Mouse (Mus musculus): ENCODE data around the gene Dnah12.
"Not testable (repeated sequence)": the region's sequence is repeated elsewhere in the genome, so short reads cannot be mapped to it uniquely, and the experiment has no call there.

Dnah12 gene

DNA sequence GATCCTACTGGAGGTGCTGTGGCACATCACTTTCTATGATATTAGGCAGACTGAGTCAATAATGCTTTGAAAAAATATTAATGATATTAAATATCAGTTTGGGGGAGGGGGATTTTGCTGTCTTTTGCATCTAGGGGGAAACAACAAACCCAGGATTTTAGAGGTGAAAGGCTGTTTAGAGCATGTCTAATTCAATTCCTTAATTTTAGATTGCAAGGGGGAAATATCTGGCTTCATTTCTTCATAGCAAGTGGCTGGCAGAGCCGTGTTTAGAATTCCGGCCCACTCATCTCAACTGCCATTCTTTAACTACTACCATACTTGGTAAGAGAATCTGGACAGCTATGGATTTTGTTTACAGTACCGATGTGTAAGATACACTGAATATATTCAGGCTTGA, at the start of gene Dnah12:
Dnah12 (plus strand) TSS at position 301 of the 400 bp plus-strand sequence.
- DNase-seq (ENCODE audit: low read depth, low spot score), result no peak

DNA sequence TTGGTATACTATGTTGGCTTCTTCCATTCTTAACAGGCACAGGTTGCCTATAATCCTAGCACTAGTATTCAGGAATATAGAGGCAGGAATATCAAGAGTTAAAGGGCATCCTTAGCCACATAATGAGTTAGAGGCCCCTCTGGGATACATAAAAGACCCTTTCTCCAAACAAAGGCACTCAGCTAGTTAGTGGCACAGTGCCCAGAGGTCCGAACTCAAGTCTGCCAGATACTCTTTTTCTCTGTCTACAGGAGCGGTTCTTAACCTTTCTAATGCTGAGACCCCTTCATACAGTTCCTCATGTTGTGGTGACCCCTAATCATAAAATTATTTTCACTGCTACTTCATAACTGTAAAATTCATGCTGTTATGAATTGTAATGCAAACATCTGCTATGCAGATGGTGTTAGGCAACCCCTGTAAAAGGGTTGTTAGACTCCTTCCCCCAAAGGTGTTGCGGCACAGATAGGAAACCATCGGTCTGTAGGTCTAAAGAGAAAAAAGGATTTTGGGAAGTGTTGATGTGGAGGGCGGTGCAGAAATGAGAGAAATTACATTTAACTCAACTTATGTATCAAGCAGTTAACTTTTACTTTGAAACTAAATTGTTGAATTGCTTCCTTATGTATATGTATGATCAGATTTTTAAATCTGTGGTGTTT, 47.0 kb upstream of the Dnah12 start:
- DNase-seq (ENCODE audit: low read depth, low spot score), result no peak

DNA sequence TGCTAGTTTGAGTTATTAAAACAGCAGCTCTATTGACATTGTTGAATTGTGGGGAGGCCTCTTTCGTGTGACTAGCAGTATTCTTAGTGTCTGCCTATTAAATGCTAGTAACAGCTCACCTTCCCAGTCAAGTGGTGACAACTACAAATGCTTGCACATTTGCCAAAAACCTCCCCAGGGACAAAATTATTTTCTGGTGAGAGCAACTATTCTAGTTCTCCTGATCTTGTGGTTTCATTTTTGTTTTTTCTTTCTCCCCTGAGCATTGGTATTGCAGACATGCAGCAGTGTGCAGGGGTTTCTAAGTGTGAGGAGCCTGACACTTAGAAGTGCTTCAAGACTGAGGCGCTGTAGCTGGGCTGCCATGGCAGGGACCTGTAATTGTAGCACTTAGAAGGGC, 45.3 kb upstream of the Dnah12 start:
- no peak for DNase-seq (ENCODE audit: low read depth, low spot score)

DNA sequence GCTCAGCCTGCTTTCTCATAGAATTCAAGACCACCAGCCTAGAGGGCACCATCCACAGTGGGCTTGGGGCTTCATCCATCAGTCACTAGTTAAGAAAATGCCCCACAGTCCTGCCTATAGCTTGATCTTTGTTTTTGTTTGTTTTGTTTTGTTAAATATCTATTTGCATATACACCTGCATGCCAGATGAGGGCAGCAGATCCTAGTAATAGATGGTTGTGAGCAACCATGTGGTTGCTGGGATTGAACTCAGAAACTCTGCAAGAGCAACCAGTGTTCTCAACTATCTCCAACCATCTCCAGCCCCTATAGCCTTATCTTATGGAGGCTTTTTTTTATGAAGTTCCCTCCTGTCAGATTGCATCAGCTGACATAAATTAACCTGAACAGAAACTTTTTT, 41.2 kb upstream of the Dnah12 start:
- no peak for DNase-seq (ENCODE audit: low read depth, low spot score)

DNA sequence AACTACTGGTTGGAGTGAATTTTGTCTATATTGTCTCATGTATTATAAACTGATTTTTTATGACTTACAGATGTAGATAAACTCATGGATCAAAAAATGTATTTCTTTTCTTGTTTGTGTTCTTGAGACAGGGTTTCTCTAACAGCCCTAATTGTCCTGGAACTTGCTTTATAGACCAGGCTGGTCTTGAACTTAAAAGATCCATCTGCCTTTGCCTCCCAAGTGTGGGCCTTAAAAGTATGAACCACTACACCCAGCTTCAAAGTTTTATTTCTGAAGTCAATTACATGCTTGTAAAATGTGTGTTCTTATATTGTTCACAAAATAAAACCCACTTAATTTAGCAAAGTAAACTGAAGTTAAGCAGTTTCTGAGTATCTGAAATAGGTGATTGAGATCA, 34.9 kb upstream of the Dnah12 start:
- no peak for DNase-seq (ENCODE audit: low read depth, low spot score)

DNA sequence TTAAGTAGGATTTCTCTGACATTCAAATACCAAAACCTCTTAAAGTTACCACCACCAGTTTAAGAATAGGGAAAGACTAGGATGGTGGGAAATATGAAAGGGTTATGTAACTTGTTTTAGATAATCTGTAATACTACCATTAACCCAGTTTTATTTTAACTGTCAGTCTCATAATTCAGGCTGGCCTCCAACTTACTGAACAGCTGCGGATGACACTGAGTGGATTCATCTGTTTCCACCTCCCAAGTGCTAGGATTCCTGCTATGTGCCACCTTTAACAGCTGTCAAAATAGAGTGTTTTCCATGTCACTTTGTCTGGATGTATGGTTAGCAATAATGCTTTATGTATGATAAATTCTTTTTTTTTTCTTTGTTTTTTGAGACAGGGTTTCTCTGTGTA, 32.8 kb upstream of the Dnah12 start:
- DNase-seq (ENCODE audit: low read depth, low spot score), result no peak

DNA sequence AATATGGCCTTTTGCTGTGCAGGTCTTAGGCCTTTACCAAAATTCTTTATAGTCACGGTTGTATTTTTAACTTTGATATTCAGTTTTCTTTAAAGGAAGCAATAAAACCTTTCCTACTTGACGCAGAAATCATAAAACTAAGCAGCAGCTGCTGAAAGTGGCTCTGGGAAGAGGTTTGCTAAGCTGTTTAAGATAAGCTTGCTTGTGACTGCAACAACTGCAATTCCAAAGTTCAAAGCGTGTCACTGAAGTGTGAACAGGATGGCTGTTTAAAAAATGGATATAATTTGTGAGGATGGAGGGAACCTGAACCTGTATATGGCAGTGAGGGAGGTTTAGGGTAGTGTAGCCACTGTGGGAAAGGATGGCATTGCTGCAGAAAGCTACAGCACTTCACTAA, 31.1 kb upstream of the Dnah12 start:
- DNase-seq (ENCODE audit: low read depth, low spot score), result no peak

DNA sequence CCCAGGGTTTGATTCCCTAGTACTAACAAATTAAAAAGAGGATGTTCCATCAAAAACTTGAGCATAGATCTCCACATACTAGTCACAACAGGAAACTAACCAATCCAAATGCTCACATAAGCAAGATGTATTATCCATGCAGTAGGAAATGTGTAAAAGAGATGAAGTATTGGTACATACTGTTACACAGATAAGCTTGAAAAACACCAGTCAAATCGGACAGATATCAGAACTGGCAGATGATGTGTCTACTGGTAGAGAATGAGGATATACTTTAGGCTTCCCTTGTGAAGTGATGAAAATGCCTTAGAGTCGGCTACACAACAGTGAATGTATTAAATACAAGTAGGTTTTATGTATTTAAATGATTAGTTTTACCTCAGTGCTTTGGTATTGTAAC, 30.6 kb upstream of the Dnah12 start:
- no peak for DNase-seq (ENCODE audit: low read depth, low spot score)

DNA sequence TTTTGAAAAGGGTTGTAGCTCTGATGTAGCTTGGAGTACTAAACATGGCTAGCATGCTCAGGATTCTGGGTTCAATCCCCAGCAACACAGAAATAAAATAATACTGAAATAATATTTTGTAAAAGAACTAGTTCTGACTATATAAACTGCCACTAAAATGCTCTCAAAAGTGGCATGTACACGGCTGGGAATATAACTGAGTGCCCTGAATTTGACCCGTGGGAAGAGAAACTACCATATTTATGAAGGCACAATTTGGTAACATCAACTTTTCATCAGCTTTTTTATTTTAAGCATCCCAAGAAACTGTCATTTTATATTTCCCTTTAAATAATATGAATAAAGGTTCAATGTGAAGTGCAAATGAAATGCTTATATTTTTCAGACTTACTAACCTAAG, 29.2 kb upstream of the Dnah12 start:
- no peak for DNase-seq (ENCODE audit: low read depth, low spot score)

DNA sequence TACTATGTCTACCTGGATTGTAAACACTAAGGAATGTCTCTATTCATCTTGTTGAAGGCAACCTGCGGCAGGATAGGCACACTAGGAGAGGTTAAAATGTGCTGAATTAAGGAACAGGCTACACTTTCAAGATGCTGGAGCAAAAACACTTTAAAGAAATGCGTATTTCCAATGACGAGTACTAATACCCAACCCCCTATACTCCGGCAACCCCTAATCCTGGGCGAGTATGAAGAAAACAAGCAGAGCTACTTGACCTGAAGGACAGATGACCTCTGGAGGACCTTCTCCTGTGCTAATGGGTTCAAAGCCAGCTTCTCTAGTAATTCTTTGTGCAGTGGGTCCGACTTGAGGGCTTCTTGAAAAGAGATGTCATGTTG, 25.1 kb upstream of the Dnah12 start:
- DNase-seq (ENCODE audit: low read depth, low spot score), result no peak

DNA sequence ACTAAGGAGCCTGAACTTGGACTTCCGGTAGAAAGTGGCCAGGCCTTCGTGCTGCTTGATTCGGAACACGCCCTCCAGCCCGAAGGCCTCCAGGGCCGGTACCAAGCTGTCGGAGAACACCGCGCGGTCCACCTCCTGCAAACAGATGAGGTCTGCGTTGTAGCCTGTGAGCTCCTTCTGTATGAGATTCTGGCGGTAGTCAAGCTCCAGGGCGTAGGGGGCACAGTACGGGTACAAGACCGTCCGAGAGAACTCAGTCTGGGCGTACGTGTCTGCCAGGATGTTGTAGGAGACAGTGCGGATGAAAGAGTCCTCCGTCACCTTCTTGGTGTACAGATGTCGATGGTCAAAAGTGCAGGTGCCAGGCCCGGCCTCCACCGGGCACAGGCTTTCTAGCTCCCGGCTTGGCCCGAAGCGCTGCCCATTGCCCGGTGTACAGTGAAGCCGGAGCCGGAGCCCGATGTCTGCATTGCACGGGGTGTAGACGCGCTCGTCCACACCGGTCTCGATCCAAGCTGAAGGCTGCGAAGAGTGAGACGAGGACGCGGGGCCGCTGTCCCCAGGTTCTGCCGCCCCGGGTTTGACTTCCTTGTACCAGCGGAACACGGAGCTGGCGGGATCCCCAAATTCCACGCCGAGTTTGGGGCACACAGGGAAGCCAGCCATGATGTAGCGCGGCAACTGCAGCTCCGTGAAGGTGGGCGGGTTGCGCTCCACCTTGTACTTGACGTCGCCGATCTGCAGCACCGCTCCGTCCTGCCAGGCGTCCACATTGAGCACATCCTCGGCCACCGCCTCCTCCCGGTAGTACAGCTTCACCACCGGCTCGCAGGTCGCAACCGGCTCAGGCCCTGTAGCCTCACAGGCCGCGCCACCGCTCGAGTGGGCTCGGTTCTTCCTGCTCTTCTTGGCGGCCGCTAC, 24.4 kb upstream of the Dnah12 start:
- DNase-seq (ENCODE audit: low read depth, low spot score), result no peak

DNA sequence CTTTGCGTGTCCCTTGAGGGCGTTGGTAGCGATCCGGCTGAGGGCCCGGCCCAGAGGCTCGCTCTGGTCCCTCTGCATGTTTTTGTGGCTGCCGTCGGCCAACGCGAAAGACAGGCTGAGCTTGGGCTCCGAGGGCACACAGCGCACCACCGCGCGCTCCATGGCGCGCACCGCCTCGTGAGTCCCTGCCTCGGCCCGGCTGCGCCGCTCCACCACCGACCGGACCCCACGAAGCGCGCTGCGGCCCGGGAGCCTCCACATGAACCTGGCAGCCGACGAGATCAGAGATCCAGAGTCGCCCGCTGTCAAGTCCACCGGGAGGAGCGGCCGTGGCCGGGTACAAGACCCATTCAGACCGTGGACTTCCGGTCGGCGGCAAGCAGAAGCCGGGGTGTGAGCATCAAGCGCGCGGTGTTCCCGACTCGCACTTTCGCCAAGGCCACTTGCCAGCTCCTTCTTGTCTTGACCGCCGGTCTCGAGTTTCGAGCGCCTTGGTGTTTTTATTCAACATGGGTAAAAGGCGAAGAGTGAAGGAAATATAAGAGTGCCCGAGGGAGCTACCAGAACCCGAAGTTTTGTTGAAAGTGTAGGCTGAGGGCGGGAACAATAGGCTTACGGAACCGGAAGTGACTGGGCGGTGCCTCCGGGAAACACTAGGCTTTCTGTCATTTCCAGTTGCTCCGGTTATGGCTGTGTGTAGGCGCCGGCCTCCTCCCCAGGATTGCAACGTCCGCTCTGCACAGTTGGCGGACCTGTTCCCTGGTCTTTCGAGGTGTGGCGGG, 23.6 kb upstream of the Dnah12 start, which contains the start of gene Pde12:
Pde12 (minus strand) TSS at position 592 of the 782 bp plus-strand sequence.
- DNase-seq (ENCODE audit: low read depth, low spot score), result peak; percentile 89

DNA sequence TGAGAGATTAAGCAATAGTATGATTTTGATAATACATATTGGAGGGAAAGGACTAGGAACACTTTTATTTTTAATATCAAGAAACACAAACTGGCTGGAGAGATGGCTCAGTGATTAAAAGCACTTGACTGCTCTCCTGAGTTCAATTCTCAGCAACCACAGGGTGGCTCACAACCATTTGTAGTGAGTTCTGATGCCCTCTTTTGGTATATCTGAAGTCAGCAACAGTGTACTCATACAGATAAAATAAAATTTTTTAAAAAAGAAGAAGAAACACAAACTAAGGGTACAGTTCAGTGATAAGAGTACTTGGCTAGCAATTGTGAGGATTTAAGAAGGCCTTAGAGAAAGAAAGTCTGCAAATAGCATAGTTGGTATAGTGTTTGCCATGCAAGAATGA, 22.1 kb upstream of the Dnah12 start:
- no peak for DNase-seq (ENCODE audit: low read depth, low spot score)

DNA sequence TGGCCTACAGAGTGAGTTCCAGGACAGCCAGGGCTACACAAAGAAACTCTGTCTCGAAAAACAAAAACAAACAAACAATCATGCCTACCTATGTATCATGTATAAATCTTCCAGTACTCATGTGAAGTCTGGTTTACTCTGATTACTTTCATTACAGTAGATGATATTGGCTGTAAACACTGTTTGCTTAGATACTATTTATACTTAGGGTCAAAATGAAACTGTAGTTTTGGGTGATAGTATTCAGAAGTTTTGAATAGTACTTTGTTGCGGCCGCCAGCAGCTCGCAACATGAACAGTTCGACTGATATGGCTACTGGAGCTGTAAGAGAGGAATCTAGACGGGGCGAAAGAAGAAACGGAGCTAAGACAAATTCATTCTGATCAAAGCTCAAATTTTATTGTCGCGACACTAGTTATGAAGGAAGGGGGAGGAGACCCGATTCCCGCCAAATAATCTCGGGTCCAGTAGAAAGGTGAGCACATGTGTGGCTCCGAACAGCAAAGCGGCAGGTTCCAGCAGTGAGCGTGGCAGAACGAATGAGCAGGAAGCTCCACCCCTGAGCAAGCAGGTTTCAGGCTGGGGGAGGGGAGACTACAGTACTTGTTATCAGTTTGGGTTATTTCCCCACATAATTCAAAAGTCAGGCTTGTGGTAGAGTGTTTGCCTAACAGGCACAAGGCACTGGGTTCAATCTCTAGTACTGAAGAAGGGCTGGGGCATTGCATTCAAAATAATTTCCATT, 21.0 kb upstream of the Dnah12 start:
- DNase-seq (ENCODE audit: low read depth, low spot score), result not testable (repeated sequence)

DNA sequence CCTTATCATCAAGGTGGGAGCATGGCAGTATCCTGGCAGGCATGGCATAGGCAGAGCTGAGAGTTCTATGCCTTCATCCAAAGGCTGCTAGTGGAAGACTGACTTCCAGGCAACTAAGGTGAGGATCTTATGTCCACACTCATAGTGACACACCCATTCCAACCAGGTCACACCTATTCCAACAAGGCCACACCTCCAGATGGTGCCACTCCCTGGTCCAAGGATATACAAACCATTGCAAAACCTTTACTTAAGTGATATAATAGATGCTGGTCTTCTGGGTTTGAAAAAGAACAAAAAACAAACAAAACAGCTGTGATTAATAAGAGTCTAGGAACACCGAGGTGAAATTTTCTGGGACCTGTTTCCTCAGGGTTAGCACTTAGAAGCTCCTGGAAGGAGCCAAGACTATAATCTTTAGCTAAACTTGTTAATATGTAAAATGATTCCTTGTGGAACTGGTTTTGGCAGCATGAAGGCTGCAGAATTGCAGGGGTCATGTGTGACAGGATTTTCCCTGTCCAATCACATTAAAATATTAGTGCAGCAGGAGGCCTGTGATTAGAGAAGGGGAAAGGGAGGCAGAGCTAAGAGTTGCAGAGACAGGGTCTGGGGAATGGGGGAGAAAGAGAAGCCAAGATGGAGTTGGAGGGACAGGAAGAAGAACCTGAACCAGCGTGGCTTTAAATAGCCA, 18.5 kb upstream of the Dnah12 start:
- not testable (repeated sequence) for DNase-seq (ENCODE audit: low read depth, low spot score)

DNA sequence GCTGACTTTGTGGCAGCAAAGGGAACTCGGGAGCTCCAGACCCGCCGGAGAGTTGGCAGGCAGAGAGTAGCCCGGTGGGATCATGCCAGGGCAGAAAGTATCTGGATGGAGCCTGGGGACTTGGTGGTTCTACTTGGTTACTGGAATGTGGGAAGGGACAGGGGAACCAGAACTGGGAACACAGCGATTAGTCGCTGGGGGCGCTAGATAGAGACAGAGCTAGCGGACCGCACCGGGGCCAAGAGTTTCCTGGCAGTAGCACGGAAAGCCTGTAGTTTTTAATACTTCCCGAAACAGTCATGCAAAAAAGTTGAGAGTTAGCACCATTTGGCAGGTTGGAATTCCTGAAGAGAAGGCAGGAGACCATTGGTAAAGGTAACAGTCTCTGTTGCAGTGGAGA, 17.7 kb upstream of the Dnah12 start:
- DNase-seq (ENCODE audit: low read depth, low spot score), result no peak

DNA sequence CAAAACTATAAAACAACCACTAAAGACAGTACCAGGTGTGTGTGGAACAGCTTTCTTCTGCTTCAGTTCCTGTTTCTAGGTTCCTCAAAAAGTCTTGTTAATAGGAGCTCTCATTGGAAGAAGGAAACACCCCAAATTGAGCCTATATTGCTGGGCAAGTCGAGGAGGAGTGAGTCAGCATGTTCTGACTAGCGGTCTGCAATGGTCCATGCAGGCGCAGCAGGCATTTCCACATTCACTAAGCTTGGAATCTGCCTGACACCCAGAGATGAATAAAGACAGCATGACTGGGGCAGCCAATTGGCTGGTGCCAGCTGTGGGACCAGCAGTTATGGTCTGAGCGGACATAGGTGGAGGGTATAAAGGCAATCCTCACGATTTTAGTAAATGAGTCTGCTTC, 17.3 kb upstream of the Dnah12 start:
- DNase-seq (ENCODE audit: low read depth, low spot score), result no peak

DNA sequence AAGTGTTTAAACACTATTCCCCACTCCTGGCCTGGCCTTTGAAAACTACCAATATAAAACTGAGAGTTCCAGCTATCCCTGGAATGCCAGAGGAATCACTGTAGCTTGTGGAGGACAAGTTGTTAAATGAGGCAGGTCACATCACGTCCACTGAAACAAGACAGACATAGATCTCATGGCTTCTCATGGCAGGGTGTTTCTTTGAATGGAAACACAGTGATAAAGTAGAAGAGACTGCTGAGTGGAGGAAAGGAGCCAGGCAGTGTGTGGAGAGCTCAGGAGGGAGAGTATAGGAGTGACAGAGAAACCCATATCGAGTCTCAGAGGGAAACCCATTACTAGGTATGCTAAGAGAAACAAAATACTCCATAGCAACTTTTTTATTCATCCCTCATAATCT, 2.3 kb upstream of the Dnah12 start:
- no peak for DNase-seq (ENCODE audit: low read depth, low spot score)

DNA sequence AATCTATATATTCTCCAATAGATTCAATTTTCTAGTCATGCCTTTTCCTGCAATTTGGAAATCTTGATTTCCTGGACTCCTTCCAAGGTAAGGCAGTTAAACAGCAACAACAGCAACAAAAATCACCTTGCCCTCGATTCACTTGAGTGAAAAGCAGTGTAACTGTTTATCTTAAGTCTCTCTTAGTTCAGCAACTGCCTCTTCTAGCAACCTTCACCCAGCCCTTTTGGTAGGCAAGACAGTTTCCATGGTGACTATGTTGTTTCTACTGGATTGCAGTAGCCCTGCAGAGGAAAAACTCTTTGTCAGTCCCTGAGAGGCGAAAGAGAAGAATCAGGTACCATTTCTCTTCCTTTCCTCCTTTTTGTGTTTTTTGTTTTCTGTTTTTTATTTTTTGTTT, 1.7 kb upstream of the Dnah12 start:
- no peak for DNase-seq (ENCODE audit: low read depth, low spot score)

DNA sequence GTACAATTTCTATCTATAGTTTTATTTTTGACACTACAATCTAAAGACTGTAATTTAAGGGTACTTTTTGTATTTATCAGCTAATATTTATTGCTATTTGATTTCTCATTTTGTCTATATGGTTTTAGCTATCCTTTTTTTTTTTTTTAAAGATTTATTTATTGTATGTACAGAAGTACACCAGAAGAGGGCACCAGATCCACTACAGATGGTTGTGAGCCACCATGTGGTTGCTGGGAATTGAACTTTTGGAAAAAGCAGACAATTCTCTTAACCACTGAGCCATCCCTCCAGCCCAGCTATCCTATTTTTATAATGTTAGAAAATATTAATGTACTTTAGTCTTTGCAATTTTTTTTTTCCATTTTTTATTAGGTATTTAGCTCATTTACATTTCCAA, 4.8 kb downstream of the Dnah12 start:
- peak; percentile 24 for DNase-seq (ENCODE audit: low read depth, low spot score)

DNA sequence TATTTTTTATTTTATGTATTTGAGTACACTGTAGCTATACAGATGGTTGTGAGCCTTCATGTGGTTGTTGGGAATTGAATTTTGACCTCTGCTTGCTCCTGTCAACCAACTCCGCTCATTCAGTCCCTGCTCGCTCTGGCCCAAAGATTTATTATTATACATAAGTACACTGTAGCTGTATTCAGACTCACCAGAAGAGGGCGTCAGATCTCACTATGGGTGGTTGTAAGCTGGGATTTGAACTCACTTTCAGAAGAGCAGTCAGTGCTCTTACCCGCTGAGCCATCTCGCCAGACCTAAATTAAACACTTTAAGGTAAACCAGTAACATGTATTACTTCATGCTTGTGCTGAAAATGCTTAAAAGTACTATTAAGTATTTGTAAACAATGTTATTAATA, 12.2 kb downstream of the Dnah12 start:
- not testable (repeated sequence) for DNase-seq (ENCODE audit: low read depth, low spot score)

Measured in forelimb bud, embryonic 11.5 days (tissue).